Mouse (Mus musculus) embryonic fibroblast, embryonic 13.5 days (primary cell): ENCODE data around the gene Syngap1.

ENCODE experiments used
- CTCF ChIP-seq: IDR thresholded peaks from 2 replicates; pipeline ENCODE4 v1.5.1; 2011; ENCODE audit warnings: mild to moderate bottlenecking, control low read depth, low read length, moderate library complexity, borderline replicate concordance; ENCODE audit not compliant: insufficient read depth
- POLR2A ChIP-seq: IDR thresholded peaks from 2 replicates; pipeline ENCODE4 v1.6.1; 2011; ENCODE audit warnings: low read depth, mild to moderate bottlenecking, control low read depth, low read length, moderate library complexity

DNA sequence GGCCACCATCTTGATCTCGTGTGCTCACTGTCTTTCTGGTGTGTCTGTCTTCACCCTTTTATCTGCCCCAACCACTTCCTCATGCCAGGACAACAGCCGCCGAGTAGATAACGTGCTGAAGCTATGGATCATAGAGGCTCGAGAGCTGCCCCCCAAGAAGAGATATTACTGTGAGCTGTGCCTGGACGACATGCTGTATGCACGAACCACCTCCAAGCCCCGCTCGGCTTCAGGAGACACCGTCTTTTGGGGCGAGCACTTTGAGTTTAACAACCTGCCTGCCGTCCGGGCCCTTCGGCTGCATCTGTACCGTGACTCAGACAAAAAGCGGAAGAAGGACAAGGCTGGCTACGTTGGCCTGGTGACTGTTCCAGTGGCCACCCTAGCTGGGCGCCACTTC, 15.8 kb downstream of the Syngap1 start:
- no peak for TF ChIP-seq CTCF
- TF ChIP-seq POLR2A, result no peak
